Mouse (Mus musculus): Measurements from ENCODE around the gene Erich4.
"Not testable (repeated sequence)": the region's sequence is repeated elsewhere in the genome, so short reads cannot be mapped to it uniquely, and the experiment has no call there.

The Erich4 gene

DNA sequence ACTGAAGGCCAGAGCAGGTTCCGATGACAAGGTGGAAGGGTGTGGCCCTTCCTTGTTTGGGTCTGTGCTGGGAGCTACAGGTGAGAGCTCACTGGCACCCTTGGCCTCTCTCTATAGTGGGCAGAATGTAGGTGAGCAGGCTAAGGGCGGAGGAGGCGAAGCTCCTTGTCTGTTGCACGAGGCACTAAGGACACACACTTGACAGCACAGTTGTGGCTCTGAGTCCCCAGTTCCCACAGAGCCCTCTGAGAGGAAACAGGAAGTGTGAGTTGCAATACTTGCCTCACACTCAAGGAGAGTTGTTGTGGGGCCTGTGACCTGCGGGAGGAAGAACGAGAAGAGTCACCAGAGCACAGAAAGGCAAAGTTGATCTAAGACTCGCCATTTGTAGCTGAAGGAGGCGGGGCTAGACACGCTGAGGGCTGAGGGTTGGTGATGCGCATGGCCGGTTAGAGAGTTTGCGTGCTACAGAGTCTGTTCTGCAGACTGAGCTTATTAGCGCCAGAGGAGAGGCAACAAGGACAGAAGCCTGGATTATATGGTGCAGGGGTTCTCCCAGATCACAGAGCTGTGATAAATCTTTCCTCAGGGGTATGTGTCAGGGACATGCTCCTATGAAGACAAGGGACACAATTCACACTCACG lies 38.8 kb downstream of the Erich4 start:
- not testable (repeated sequence) for DNase-seq (ENCODE audit: low spot score in 2 of 2)

DNA sequence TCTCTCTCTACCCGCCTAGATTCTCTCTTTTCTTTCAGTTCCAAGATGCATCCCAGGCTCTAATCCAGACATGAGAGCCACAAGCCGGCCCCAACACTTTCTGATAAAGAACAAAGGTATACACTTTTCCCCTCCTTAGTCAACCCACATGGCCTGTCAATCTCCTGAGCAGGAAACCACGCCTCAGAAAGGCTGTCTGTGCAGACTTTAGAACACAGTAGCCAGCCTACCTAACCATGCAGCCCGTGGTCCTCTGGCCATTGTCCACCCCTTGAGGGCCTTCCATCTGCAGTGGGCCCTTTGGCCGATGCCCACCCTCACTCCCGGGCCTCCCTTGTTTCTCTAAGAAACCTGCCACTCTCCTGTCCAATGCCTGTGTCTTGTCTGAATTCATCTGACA lies 39.4 kb downstream of the Erich4 start:
- not testable (repeated sequence) for DNase-seq (ENCODE audit: low spot score in 2 of 2)

DNA sequence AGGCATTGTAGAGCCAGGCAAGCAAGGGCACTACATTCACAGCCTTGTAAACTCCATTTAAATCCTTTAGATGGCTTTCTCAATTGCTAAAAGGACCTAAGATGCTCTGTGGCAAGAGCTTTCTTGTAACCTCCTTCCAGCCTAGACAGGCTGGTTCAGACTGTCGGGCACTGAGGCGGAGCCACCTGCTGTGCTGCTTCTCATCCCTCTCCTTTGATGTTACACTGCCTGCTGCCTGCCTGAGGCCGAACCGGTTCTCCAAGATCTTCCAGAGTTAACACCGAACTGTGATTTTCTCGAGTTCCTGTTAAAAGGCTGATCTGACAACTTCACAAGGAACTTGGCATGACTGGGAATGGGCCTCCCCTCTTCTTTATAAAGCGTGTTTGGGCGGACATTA lies 39.8 kb downstream of the Erich4 start:
- no peak for DNase-seq (ENCODE audit: low spot score in 2 of 2)

DNA sequence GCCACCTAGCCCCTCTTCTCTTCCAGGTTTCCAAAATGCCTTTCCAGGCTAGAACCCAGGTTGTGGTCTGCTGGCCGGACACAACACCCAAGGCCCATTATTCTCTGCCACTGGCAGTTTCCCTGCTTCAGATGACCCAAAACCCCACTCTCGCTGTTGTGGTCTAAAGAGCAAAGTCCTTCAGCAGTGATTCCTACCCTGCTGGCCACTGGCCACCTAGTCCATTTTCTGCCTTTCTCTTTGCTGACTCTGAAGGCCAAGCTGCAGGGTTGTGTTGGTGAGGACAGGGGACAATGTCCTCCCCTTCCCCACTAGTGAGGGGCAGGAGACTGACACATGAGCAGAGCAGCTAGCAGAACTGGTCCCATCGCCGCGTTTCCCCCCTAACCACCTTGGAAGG lies 40.6 kb downstream of the Erich4 start:
- no peak for DNase-seq (ENCODE audit: low spot score in 2 of 2)

DNA sequence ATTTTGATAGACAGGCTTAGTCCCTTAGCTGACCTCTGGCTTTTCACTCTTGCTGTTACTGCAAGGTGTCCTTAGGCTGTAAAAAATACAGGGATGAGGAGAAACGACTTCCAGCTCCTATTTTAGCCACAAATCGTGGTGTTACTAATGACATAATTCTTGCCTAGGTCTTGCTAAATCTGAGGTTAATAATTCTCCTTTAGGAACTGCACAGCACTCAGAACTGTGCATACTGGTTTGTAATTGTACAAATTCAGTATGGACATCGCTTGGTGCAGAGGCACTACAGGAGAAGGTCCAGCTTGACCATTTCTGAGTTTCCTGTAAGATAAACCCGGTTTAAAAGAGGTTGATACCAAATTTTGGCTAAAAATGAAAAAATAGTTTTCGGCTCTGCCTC lies 41.9 kb downstream of the Erich4 start:
- DNase-seq (ENCODE audit: low spot score in 2 of 2) = not testable (repeated sequence)

DNA sequence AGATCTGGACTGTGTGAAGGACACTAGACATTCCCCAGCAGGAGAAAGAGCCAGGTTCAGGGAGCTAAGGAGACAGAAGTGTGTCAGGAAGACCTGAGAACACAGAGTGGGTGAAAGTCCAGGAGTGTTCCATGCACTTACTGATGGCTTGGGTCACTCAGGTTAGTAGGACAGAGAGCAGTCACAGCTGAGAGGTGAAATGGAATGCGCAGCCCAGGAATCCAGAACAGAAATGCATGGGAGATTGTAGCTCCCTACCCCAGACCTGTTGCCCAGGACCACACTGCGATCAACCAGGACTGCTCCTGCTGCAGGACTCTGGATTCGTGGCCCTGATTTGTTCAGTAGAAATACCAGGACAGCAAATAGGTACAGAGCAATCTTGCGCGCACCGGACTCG lies 47.0 kb downstream of the Erich4 start:
- no peak for DNase-seq (ENCODE audit: low spot score in 2 of 2)

Measured in cerebellum, postnatal 4 days (tissue).